Mouse (Mus musculus) adrenal gland, postnatal 25 days (tissue): Measurements from ENCODE around the gene Il11ra1. TPM values are rescaled to one million over a fixed set of nuclear protein-coding genes. Genes with fewer than 3 reads are reported as not detected.
"Not testable (repeated sequence)": the region's sequence is repeated elsewhere in the genome, so short reads cannot be mapped to it uniquely, and the experiment has no call there.

Experiments
- DNase-seq: peaks from one replicate; pipeline ENCODE4 v3.0.0; 2021; ENCODE audit warnings: mixed read lengths
- total RNA-seq: library from RNA; stranded (reverse); gene quantifications from 2 replicates; pipeline ENCODE4 v1.2.3, GENCODE M21; 2021

Il11ra1 gene
- total RNA-seq, 1 experiment from 2014 or later, result 83.4 TPM

GRCm38 (mm10) chr4:41755338-41756305 lies 55.8 kb downstream of the Il11ra1 start, which contains the start of gene Sigmar1:
Gene Sigmar1, minus strand, starts transcription at chr4:41756157.
- DNase-seq, result peak; percentile 87

GRCm38 (mm10) chr4:41756440-41756839 lies 56.7 kb downstream of the Il11ra1 start:
- DNase-seq, result no peak

- no peak for DNase-seq
Measured at GRCm38 (mm10) chr4:41757321-41757720, 57.5 kb downstream of the Il11ra1 start.

- DNase-seq, result no peak
Measured at GRCm38 (mm10) chr4:41758021-41758420, 58.2 kb downstream of the Il11ra1 start.

- DNase-seq, result no peak
Measured at GRCm38 (mm10) chr4:41758701-41759100, 58.9 kb downstream of the Il11ra1 start.

- DNase-seq, result peak; percentile 39
Measured at GRCm38 (mm10) chr4:41759206-41759605, 59.4 kb downstream of the Il11ra1 start.

- DNase-seq, result no peak
Measured at GRCm38 (mm10) chr4:41759656-41760287, 60.0 kb downstream of the Il11ra1 start.

GRCm38 (mm10) chr4:41760288-41760721 lies 60.5 kb downstream of the Il11ra1 start:
- peak; percentile 92 for DNase-seq

GRCm38 (mm10) chr4:41760911-41761310 lies 61.1 kb downstream of the Il11ra1 start:
- DNase-seq, result no peak

- no peak for DNase-seq
Measured at GRCm38 (mm10) chr4:41761680-41762079, 61.9 kb downstream of the Il11ra1 start.

- no peak for DNase-seq
Measured at GRCm38 (mm10) chr4:41762099-41762687, 62.4 kb downstream of the Il11ra1 start.

- peak; percentile 55 for DNase-seq
Measured at GRCm38 (mm10) chr4:41762688-41763114, 62.9 kb downstream of the Il11ra1 start.

GRCm38 (mm10) chr4:41763176-41763575 lies 63.4 kb downstream of the Il11ra1 start:
- not testable (repeated sequence) for DNase-seq

GRCm38 (mm10) chr4:41767301-41767700 lies 67.5 kb downstream of the Il11ra1 start:
- DNase-seq, result not testable (repeated sequence)

GRCm38 (mm10) chr4:41772946-41773345 lies 73.2 kb downstream of the Il11ra1 start:
- DNase-seq, result not testable (repeated sequence)

- DNase-seq, result peak; percentile 78
Measured at GRCm38 (mm10) chr4:41773502-41773901, 73.7 kb downstream of the Il11ra1 start.

GRCm38 (mm10) chr4:41774002-41774401 lies 74.2 kb downstream of the Il11ra1 start, which contains the start of gene Ccl27a:
Gene Ccl27a, minus strand, starts transcription at chr4:41774247.
- peak; percentile 84 for DNase-seq

GRCm38 (mm10) chr4:41774506-41774905 lies 74.7 kb downstream of the Il11ra1 start:
- not testable (repeated sequence) for DNase-seq

- not testable (repeated sequence) for DNase-seq
Measured at GRCm38 (mm10) chr4:41775840-41776239, 76.1 kb downstream of the Il11ra1 start.

GRCm38 (mm10) chr4:41781271-41781670 lies 81.5 kb downstream of the Il11ra1 start:
- DNase-seq, result not testable (repeated sequence)

GRCm38 (mm10) chr4:41781748-41782485 lies 82.1 kb downstream of the Il11ra1 start:
- not testable (repeated sequence) for DNase-seq

GRCm38 (mm10) chr4:41782711-41783110 lies 82.9 kb downstream of the Il11ra1 start:
- DNase-seq, result not testable (repeated sequence)
